Mouse (Mus musculus) effector memory CD4-positive, alpha-beta T cell, adult 5 months (primary cell): ENCODE results near the gene Olfm1. TPM values are rescaled to one million over a fixed set of nuclear protein-coding genes. Genes with fewer than 3 reads are reported as not detected.

Experiments used
- polyA plus RNA-seq: library from polyadenylated mRNA; unstranded; fragments of 100-300 nt; shearing (Covaris generic); gene quantifications from one replicate; pipeline ENCODE4 v1.2.1, GENCODE M21; 2017

Gene Olfm1
- not detected for polyA plus RNA-seq

GRCm38 (mm10) chr2:28192821-28193689 is at the start of gene Olfm1:
Olfm1 (plus strand) TSS chr2:28192992.

Other genes with a start within 250 kb of the Olfm1 start
- gene Fcnb, start 108.1 kb upstream of the Olfm1 start, polyA plus RNA-seq = not detected